Mouse (Mus musculus): ENCODE data around the gene Cfap69.

DNA sequence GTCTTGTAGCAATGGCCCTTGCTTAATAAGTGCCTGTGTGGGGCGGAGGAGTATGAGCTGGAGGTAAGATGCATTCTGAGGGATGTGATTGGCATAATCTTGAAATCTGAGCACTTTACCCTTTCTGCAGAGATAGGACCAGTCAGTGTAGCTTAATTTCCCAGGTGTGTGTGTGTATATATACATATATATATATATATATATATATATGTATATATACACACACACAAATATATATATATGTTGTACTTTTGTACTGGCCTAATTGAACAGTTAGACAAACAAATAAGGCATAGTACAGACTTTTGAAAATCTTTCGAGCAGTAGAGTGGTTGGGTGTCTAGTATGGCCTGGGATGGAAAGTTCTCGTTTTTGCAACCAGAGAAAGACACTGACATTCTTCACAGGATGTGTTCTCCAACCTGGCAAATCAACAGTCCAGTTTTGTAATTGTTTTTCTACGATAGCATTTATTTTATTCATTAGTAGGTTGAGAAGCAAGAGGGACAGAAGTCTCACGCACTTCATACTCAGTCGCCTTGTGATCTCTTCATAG lies 410 bp upstream of the Cfap69 start:
- TF ChIP-seq EP300 (IDR thresholded peaks at IDR 0.05; ENCODE audit: low read depth) (no peak), CTCF (IDR thresholded peaks at IDR 0.05; ENCODE audit: low read depth) (no peak)
